Comparison of ENCODE assay signal across 7 mouse cellular contexts in the genomic region with DNA sequence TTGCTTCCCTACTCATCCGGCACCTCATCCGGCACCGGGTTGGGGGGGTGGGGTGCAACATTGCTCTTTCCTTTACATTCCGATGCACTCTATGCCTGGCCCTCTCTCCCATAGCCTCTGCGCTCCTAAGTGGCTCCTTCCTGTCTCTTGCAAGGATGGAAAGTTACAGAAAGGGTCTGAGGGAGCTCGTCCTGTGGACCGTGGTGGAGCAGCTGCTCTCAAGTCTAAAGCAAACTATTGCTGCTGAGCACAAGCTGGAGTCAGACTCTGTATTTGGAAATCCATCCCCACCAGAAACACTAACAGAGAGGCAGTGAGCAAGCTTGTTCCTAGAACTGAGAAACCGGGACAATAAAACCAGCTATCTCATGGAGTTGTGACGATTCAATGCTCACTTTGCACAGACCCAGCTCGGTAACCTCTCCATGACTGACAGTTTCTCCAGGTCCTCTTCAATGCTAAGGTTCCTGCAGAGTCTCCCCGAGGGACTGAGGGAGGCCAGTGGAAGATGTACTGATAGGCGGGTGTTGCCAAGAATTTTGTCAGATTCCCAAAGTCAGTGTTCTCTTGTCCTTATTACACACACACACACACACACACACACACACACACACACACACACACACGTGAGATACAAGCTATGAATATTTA. TPM values are rescaled to one million over a fixed set of nuclear protein-coding genes. Genes with fewer than 3 reads are reported as not detected.
A peak's percentile ranks its signal among the peaks of the same experiment; 100 is the strongest.
DNase-seq lines count a peak whose midpoint lies in the region; ATAC-seq and TF ChIP-seq lines count a peak whose summit lies in the region.

No protein-coding gene starts in this region.

- no peaks in the 10 kb centered on the region for H3K9me3 ChIP-seq in hindbrain, embryonic 13.5 days
- no peaks in the 10 kb centered on the region for H3K9me3 ChIP-seq in lung, embryonic 16.5 days (ENCODE audit: control insufficient read depth, low read length)

- TF ChIP-seq POLR2A in spleen, adult 2 months (IDR thresholded peaks at IDR 0.05; ENCODE audit: low read depth, low read length) = no peak

- H3K36me3 ChIP-seq in spleen, adult 2 months (ENCODE audit: control insufficient read depth, insufficient read depth, low read length) = 0 out of 2 replicates have a peak, but pooled peaks cover 2% of the 10 kb centered on the region
- 0 out of 2 replicates have a peak, but pooled peaks cover 2% of the 10 kb centered on the region for H3K36me3 ChIP-seq in hindbrain, embryonic 13.5 days
- no peaks in the 10 kb centered on the region for H3K36me3 ChIP-seq in lung, embryonic 16.5 days (ENCODE audit: control insufficient read depth, insufficient read depth, low read length)

- no peaks in the 10 kb centered on the region for H3K27me3 ChIP-seq in spleen, adult 2 months (ENCODE audit: control insufficient read depth, insufficient read depth, low read length)
- H3K27me3 ChIP-seq in hindbrain, embryonic 13.5 days = no peaks in the 10 kb centered on the region
- no peaks in the 10 kb centered on the region for H3K27me3 ChIP-seq in lung, embryonic 16.5 days (ENCODE audit: control insufficient read depth, insufficient read depth, low read depth, low read length)

- ATAC-seq in hindbrain, embryonic 13.5 days (ENCODE audit: low FRiP score) = no peak
- ATAC-seq in lung, embryonic 16.5 days (ENCODE audit: low read depth) = no peak

- peak overlapping the region; percentile 86 for H3K4me3 ChIP-seq in spleen, adult 2 months (ENCODE audit: extremely low read depth, insufficient read depth, insufficient read length)
- H3K4me3 ChIP-seq in hindbrain, embryonic 13.5 days = peak overlapping the region; percentile 94
- peak overlapping the region; percentile 97 for H3K4me3 ChIP-seq in lung, embryonic 16.5 days (ENCODE audit: low read length)

- TF ChIP-seq CTCF in spleen, adult 2 months (IDR thresholded peaks at IDR 0.05; ENCODE audit: extremely low read depth, insufficient read depth, insufficient read length, insufficient replicate concordance) = no peak

- peak overlapping the region; percentile 73 for H3K4me2 ChIP-seq in hindbrain, embryonic 13.5 days
- H3K4me2 ChIP-seq in lung, embryonic 16.5 days (ENCODE audit: low read depth, low read length) = peak overlapping the region; percentile 83

- peak overlapping the region; percentile 94 for H3K9ac ChIP-seq in hindbrain, embryonic 13.5 days
- H3K9ac ChIP-seq in lung, embryonic 16.5 days (ENCODE audit: low read length) = peak overlapping the region; percentile 95

- peaks cover 37% of the 10 kb centered on the region; the same call in 1 of the 2 replicates for H3K4me1 ChIP-seq in spleen, adult 2 months (ENCODE audit: control insufficient read depth, insufficient read depth, insufficient read length)
- peaks cover 24% of the 10 kb centered on the region for H3K4me1 ChIP-seq in hindbrain, embryonic 13.5 days (replicated peaks)
- peaks cover 11% of the 10 kb centered on the region for H3K4me1 ChIP-seq in lung, embryonic 16.5 days (replicated peaks; ENCODE audit: control insufficient read depth, insufficient read depth, low read length)

- no peak for DNase-seq in spleen, adult 2 months (ENCODE audit: low read depth in 1 of 2, low spot score in 2 of 2)
- no peak for DNase-seq in spleen, adult 18-20 months
- DNase-seq in c-Kit-positive CD71-positive TER-119-positive erythroid progenitor cells, embryonic 14.5 days (ENCODE audit: low spot score) = peak; percentile 33
- peak; percentile 36 for DNase-seq in thymus, postnatal 14 days
- no peak for DNase-seq in left cerebral cortex, adult 18-20 months (ENCODE audit: low spot score in 2 of 2)

- under 1% methylated on average over 13 of the region's 13 CpGs for WGBS in spleen, adult 2 months
- WGBS in hindbrain, embryonic 13.5 days = under 1% methylated on average over 13 of the region's 13 CpGs
- WGBS in lung, embryonic 16.5 days = under 1% methylated on average over 13 of the region's 13 CpGs

- H3K27ac ChIP-seq in spleen, adult 2 months (ENCODE audit: insufficient read depth, low read length) = peak overlapping the region; percentile 95
- H3K27ac ChIP-seq in hindbrain, embryonic 13.5 days = peak overlapping the region; percentile 93
- peak overlapping the region; percentile 92 for H3K27ac ChIP-seq in lung, embryonic 16.5 days (ENCODE audit: low read length)

RNA-seq across cellular contexts. Expression of a gene that starts 1.0 kb away (rescaled TPM):
- 45.9 and 112 TPM in 2 replicates for polyA plus RNA-seq in spleen, adult 2 months (2012; rRNA removed)
- 14.2 and 15.6 TPM in 2 replicates for polyA plus RNA-seq in hindbrain, embryonic 13.5 days (2015; fragmentation: Nextera tagmentation; extraction: Ambion mirVana)
- 22.4 and 24.1 TPM in 2 replicates for polyA plus RNA-seq in lung, embryonic 16.5 days (2015; fragmentation: Nextera tagmentation; extraction: Ambion mirVana)
- total RNA-seq in left cerebral cortex, adult 18-20 months (2021) = 10 to 100 TPM; 51.7 to 56.8 TPM

RNA-seq across cellular contexts. Expression of a gene that starts 42.6 kb away (rescaled TPM):
- polyA plus RNA-seq in spleen, adult 2 months (2012; rRNA removed) = 12.0 and 12.8 TPM in 2 replicates
- polyA plus RNA-seq in hindbrain, embryonic 13.5 days (2015; fragmentation: Nextera tagmentation; extraction: Ambion mirVana) = 12.6 and 13.0 TPM in 2 replicates
- 38.3 and 41.9 TPM in 2 replicates for polyA plus RNA-seq in lung, embryonic 16.5 days (2015; fragmentation: Nextera tagmentation; extraction: Ambion mirVana)
- 10 to 100 TPM; 57.5 to 63.0 TPM for total RNA-seq in left cerebral cortex, adult 18-20 months (2021)

Comparison
In these comparisons a context has a peak if more than half of its experiments do, and no peak if none do; other contexts are left out.
1. DNase-seq: peak in c-Kit-positive CD71-positive TER-119-positive erythroid progenitor cells, embryonic 14.5 days (single experiment) and thymus, postnatal 14 days (single experiment); none in spleen, adult 2 months (0 of 2), spleen, adult 18-20 months (0 of 2) and left cerebral cortex, adult 18-20 months (0 of 2).
2. Peak in every context shown above with its lines, with median percentiles within 50 percentile points of each other: H3K27ac ChIP-seq and H3K4me3 ChIP-seq.